Mouse (Mus musculus): Measurements from ENCODE around the gene Faap20. TPM values are rescaled to one million over a fixed set of nuclear protein-coding genes. Genes with fewer than 3 reads are reported as not detected.

Gene Faap20
- polyA plus RNA-seq, 1 experiment: not detected

DNA sequence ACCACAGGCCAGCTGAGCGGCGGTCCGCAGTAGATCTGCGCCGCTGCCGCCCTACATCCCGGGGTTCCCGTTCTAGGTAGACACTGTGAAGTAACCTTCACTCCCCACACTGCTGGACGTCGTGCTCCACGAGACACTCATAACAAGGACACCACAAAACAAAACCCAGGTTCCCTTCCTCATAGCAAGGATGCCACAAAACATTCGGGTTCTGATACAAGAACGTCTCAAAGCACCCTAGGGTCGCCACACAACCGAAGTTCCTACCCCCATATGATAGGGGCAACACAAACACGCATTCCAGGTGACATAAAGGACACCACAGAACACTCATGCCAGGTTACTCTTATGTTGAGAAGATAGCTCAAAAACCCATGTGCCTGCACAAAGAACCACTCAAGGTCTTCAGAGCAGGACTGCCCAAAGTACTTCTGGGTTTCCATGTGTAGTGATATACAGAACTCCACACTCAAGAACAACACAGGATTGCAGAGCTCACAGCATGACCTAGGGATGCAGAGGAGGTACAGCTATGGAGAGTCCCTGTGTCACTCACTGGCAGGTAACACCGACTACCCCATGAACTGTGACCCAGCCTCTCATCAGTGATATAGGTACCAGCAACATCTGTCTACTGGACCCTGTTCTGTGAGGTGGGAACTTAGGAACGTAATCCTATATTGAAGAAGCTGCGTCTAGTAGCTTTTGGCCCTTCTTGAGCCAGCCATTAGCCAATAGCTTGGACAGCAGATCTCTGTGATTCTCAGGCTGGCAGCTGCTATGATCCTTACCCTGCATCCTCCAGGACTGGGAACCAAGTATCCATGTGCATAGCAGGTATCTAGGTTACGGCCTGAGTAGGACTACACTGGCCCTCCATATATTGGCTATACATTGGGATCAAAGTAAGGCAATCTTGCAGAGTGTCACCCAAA is 25.7 kb upstream of the Faap20 start:
- H3K4me3 ChIP-seq (ENCODE audit: insufficient read depth, low read depth, low read length): peak overlapping the region; percentile 72
- TF ChIP-seq CTCF (IDR thresholded peaks at IDR 0.05; ENCODE audit: insufficient read depth, low read depth, low read length): no peak
- TF ChIP-seq POLR2A (IDR thresholded peaks at IDR 0.05; ENCODE audit: insufficient read depth, low read depth, low read length): no peak; the same call in 1 of the 2 replicates
- H3K27ac ChIP-seq (ENCODE audit: insufficient read depth, low read depth, low read length): peak overlapping the region; percentile 96
- WGBS: 32% methylated on average over 20 of the region's 20 CpGs
- H3K4me1 ChIP-seq (ENCODE audit: control insufficient read depth, insufficient read depth, low read length): peaks cover 14% of the 10 kb centered on the region

- Histone ChIP-seq H3K4me1 (ENCODE audit: control insufficient read depth, insufficient read depth, low read length) (peaks cover 3% of the 10 kb centered on the region; the same call in 1 of the 2 replicates), H3K27ac (ENCODE audit: insufficient read depth, low read depth, low read length) (no peak overlapping the region), H3K4me3 (ENCODE audit: insufficient read depth, low read depth, low read length) (no peak overlapping the region)
- WGBS: 97% methylated on average over 5 of the region's 5 CpGs
- TF ChIP-seq CTCF (IDR thresholded peaks at IDR 0.05; ENCODE audit: insufficient read depth, low read depth, low read length): no peak
- TF ChIP-seq POLR2A (IDR thresholded peaks at IDR 0.05; ENCODE audit: insufficient read depth, low read depth, low read length): no peak
Measured at GRCm38 (mm10) chr4:155225918-155226317, 23.7 kb upstream of the Faap20 start.

DNA sequence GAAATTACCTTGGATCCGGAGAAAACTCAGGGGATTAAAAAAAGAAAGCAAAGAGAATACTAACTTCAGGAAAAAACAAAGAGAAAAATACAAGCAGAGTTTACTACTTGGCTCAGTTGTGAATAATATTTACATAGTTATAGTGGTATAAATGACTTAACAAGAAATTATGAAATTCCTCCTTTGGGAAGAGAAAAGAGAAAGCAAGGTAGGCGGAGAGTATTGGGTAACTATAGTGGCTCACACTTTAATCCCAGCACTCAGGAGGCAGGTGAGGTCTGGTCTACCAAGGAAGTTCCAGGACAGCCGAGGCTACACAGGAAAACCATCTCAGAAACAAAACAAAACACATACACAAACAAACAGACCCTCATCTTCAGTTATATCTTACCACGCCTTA is 21.6 kb upstream of the Faap20 start:
- 88% methylated on average over 4 of the region's 4 CpGs for WGBS
- TF ChIP-seq POLR2A (IDR thresholded peaks at IDR 0.05; ENCODE audit: insufficient read depth, low read depth, low read length) (no peak), CTCF (IDR thresholded peaks at IDR 0.05; ENCODE audit: insufficient read depth, low read depth, low read length) (no peak)
- Histone ChIP-seq H3K4me3 (ENCODE audit: insufficient read depth, low read depth, low read length) (no peak overlapping the region), H3K27ac (ENCODE audit: insufficient read depth, low read depth, low read length) (no peak overlapping the region), H3K4me1 (ENCODE audit: control insufficient read depth, insufficient read depth, low read length) (peaks cover 19% of the 10 kb centered on the region)

GRCm38 (mm10) chr4:155228461-155228860 is 21.1 kb upstream of the Faap20 start:
- H3K27ac ChIP-seq (ENCODE audit: insufficient read depth, low read depth, low read length): no peak overlapping the region
- 89% methylated on average over 5 of the region's 5 CpGs for WGBS
- TF ChIP-seq POLR2A (IDR thresholded peaks at IDR 0.05; ENCODE audit: insufficient read depth, low read depth, low read length): no peak
- no peak for TF ChIP-seq CTCF (IDR thresholded peaks at IDR 0.05; ENCODE audit: insufficient read depth, low read depth, low read length)
- no peak overlapping the region for H3K4me3 ChIP-seq (ENCODE audit: insufficient read depth, low read depth, low read length)
- peaks cover 21% of the 10 kb centered on the region for H3K4me1 ChIP-seq (ENCODE audit: control insufficient read depth, insufficient read depth, low read length)

- H3K4me1 ChIP-seq (ENCODE audit: control insufficient read depth, insufficient read depth, low read length): peaks cover 67% of the 10 kb centered on the region
- no peak for TF ChIP-seq CTCF (IDR thresholded peaks at IDR 0.05; ENCODE audit: insufficient read depth, low read depth, low read length)
- peak; percentile 30; the same call in 1 of the 2 replicates for TF ChIP-seq POLR2A (IDR thresholded peaks at IDR 0.05; ENCODE audit: insufficient read depth, low read depth, low read length)
- H3K27ac ChIP-seq (ENCODE audit: insufficient read depth, low read depth, low read length): peak overlapping the region; percentile 99
- H3K4me3 ChIP-seq (ENCODE audit: insufficient read depth, low read depth, low read length): no peak overlapping the region
- WGBS: 3% methylated on average over 10 of the region's 10 CpGs
Measured at GRCm38 (mm10) chr4:155233878-155234277, 15.7 kb upstream of the Faap20 start.

- WGBS: 22% methylated on average over 8 of the region's 8 CpGs
- peaks cover 75% of the 10 kb centered on the region for H3K4me1 ChIP-seq (ENCODE audit: control insufficient read depth, insufficient read depth, low read length)
- H3K27ac ChIP-seq (ENCODE audit: insufficient read depth, low read depth, low read length): peak overlapping the region; percentile 99
- no peak overlapping the region for H3K4me3 ChIP-seq (ENCODE audit: insufficient read depth, low read depth, low read length)
- TF ChIP-seq CTCF (IDR thresholded peaks at IDR 0.05; ENCODE audit: insufficient read depth, low read depth, low read length) (no peak), POLR2A (IDR thresholded peaks at IDR 0.05; ENCODE audit: insufficient read depth, low read depth, low read length) (no peak; the same call in 1 of the 2 replicates)
Measured at GRCm38 (mm10) chr4:155234371-155235310, 15.0 kb upstream of the Faap20 start.

GRCm38 (mm10) chr4:155235311-155236119 is 14.1 kb upstream of the Faap20 start:
- Histone ChIP-seq H3K27ac (ENCODE audit: insufficient read depth, low read depth, low read length) (peak overlapping the region; percentile 99), H3K4me3 (ENCODE audit: insufficient read depth, low read depth, low read length) (peak overlapping the region; percentile 9), H3K4me1 (ENCODE audit: control insufficient read depth, insufficient read depth, low read length) (peaks cover 76% of the 10 kb centered on the region)
- WGBS: 3% methylated on average over 18 of the region's 18 CpGs
- no peak; the same call in 1 of the 2 replicates for TF ChIP-seq POLR2A (IDR thresholded peaks at IDR 0.05; ENCODE audit: insufficient read depth, low read depth, low read length)
- TF ChIP-seq CTCF (IDR thresholded peaks at IDR 0.05; ENCODE audit: insufficient read depth, low read depth, low read length): 0 out of 2 replicates have a peak, but pooled peaks have one; percentile 11

All from olfactory bulb, adult 2 months (tissue).